Mouse (Mus musculus) T-helper 17 cell (primary cell): ENCODE measurements around the gene Tmub2.

ENCODE experiments used
- in situ Hi-C, 2 experiments: fragments of 300-600 bp; cut with MboI, MseI; formaldehyde crosslinking; loops; 1 replicate in 1 of 2; 2 replicates in 1 of 2; pipeline ENCODE4 v1.15.1; 2025; ENCODE audit warnings: high pct_unique_total_duplicates in 2 of 2

The Tmub2 gene

DNA sequence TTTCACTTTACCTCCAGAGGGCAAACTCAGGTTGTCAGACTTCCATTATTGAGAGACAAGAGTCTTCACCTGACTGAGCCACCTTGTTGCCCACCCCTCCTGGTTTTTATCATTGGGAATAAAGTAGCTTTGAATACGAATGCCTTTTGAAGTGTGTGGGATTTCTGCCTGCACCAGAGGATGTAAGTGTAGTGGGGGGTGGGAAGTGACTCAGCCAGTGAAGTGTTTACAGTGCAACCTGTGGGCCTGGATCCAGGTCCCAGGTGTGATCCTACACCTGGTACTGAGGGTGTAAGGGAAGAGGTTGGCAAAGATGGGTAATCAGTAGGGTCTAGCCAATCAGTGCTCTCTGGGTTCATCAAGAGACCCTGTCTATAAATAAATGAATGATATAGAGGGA is 38.8 kb downstream of the Tmub2 start:
- in situ Hi-C loops = no loop called here

DNA sequence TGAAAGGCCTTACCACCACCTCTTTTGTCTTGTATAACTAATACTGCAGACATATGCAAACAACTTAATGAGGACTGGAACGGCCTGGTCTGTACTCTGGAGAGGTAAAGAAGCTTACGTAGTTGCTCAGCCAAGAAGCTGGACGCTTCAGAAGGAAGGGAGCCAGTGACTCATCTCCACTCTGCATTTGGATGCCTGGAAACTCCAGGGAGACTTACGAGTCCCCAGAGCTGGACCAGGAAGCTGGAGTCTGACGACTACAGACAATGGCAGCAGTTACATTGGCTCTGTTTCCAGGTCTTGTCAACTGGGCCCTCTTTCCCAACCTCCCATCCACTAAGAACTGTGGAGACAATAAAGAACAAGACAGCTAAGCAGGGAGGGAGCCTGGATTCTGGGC is 42.5 kb downstream of the Tmub2 start:
- in situ Hi-C loops = no loop called here

DNA sequence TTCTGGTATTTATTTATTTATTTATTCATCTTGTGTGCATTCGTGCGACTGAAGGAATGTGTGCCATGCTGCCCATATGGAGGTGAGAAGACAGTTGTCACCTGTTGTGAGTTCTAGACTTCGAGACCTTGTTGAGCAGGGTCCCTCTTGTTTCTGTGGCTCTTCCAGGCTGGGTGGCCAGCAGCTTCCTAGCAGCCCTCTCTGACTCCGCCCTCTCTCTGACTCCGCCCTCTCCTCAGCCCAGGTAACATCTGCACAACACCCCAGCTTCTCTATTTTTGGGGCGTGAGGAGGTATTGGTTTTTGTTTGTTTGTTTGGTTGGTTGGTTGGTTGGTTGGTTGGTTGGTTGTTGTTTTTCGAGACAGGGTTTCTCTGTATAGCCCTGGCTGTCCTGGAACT is 43.1 kb downstream of the Tmub2 start:
- in situ Hi-C loops = no loop called here

DNA sequence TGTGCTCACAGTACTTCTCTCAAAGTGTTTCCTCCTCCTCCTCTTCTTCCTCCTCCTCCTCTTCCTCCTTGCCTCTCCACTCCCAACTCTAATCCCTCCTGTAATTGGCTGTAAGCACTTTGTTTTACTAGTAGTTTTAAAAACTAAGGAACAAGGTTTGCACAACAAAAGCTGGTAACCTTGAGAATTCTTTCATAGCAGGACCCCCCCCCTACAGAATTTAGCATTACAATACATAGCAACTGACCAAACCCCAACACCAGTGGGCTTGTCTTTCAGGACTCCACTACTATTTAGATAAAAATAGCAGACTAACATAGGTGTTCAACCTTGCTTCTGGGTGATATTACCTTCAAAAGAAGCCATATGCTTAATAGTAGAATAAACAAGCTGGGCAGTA is 44.8 kb downstream of the Tmub2 start:
- in situ Hi-C loops = no loop called here

DNA sequence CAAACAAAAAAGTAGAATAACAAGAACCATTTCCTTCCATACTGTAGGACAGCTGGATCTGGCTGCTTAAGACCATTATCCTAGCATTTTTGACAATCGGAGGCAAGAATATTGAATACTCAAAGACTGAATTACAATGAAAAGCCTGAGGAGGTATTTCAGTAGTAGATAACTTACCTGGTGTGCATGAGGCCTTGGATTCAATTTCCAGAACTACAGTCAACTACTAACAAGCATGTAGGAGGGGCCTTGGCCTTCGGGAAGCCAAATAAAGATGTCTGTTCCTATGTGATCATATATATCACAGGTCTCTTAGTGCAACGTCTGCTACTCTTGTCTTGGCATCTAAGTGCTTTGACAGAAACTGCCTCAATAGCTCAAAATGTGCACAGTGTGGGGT is 45.3 kb downstream of the Tmub2 start:
- in situ Hi-C loops = loop anchor here in 1 of 2 experiments (5.0 kb wide), 1 partner anchor 42 kb away; no protein-coding TSS in a partner anchor

DNA sequence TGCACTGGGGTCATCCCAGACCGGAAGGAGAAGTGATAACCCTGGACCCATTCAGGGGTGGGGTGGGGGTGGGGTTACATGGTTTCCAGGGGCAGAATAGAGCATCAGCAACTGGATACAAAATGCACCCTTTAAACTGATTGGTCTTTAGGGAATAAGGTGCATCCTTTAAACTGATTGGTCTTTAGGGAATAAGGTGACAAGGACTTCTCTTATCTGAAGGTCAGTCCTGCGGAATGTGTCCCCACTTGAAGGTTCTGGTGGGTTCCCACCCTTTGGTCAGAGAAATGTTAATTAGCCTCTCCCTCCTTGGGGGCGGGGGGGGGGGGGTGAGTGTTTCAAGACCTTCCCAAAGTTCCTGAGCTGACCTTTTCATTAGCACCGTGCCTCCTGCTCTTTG is 47.1 kb downstream of the Tmub2 start:
- in situ Hi-C loops = loop anchor here in 1 of 2 experiments (5.0 kb wide), 1 partner anchor 40 kb away; no protein-coding TSS in a partner anchor

DNA sequence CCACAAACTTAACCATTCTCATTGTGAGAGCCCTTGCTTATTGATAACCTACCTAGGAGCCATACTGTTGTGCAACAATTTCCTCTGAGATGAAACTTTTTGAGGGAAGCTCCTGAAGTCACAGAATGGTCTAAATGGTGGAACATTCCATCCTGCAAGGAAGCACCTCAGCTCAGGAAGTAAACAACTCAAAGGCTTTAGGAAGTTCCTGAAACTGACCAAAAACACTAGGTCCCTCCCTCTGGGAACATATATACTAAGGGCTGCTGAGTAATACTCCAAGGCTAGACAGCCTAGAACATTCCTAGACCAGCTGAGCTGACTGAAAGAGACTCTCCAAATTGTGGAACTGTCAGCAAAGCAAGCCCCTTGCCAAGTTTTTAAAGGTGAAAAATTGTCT is 48.3 kb downstream of the Tmub2 start:
- in situ Hi-C loops = loop anchor here in 1 of 2 experiments (5.0 kb wide), 1 partner anchor 39 kb away; no protein-coding TSS in a partner anchor

DNA sequence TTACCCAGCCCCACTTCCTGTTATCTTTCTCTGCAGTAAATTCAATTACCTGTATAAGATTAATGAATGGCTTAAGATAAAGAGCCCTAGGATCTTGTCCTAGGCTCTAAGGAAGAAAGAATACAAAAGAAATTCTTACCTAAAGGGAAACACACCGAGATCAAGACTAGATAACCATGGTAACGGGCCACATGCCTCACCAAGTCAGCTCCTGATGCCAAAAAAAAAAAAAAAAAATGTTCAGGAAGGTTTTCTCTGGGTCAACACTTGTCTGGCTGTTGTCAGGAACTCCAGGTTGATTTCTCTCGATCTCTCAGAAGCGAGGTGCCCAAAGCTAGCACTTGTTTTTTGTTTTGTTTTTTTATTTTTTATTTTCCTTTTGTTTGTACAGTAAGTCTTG is 49.3 kb downstream of the Tmub2 start:
- in situ Hi-C loops = loop anchor here in 1 of 2 experiments (5.0 kb wide), 1 partner anchor 38 kb away; no protein-coding TSS in a partner anchor

DNA sequence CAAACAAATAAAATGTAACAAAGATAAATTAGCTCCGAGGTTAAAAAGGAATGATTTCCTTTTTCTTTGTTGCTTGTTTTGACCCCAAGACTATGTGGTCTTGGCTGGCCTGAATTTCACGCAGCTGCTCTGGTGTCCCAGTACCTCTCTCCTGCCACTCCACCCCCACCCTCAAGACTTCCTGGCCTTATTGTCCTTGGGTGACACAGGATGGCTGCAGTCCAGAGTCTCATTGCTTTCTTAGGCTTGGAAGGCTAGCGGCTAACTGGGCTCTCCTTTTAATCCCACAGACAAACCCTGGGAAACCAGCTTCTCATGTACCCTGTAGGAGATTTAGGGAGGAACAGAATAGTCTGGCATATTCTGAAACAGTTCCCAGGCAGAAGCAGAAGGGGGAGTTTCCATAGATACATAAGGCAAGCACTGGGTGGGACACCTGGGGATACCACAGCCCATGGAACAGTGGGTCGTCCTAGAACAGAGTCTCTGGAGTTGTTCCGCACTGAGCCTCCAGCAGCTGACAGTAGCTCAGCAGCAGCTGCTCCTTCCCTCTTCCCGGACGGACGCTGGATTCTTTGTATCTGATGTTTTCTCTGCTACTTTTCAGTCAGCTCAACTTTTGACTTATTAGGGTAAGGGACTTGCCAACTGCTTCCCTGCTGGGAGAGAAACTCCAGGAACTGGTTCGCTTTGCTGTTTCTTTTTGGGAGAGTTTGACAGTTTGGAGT is 50.4 kb downstream of the Tmub2 start:
- in situ Hi-C loops = loop anchor here in 1 of 2 experiments (5.0 kb wide), 1 partner anchor 37 kb away; no protein-coding TSS in a partner anchor

DNA sequence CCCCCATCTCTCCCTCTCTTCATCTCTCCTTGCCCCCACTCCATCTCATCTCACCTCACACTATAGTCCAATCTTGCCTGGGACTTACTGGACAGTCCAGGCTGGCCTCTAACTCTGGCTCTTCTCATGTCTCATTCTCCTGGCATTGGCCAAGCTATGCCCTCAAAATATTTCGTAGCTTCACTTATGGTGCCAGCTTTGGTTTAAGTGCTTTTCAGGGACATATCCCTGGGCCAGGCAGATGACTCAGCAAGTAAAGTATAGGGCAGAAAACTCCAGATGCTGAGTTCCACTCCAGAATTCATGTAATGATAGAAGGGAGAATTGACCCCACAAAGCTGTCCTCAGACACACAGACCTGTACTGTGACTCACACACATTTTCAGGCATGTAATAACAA is 51.5 kb downstream of the Tmub2 start:
- in situ Hi-C loops = no loop called here

DNA sequence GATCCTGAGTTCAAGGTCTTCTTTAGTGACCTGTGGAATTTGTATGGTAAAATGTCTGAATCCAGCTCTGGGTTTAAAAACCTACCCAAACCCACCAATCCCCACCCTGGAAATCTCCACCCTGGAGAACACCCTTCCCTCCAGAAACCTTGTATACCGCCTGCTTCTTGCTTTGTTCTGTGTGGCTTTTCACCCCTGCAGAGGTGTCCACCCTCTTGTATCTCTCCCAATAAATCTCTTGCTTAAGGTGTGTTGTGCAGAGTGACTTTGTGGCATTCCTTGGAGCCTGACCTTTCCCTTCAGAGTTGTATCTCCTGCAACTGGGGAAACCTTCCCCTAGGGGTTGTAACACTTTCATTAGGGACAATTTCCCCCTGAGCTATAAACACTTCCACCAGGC is 53.2 kb downstream of the Tmub2 start:
- in situ Hi-C loops = no loop called here

DNA sequence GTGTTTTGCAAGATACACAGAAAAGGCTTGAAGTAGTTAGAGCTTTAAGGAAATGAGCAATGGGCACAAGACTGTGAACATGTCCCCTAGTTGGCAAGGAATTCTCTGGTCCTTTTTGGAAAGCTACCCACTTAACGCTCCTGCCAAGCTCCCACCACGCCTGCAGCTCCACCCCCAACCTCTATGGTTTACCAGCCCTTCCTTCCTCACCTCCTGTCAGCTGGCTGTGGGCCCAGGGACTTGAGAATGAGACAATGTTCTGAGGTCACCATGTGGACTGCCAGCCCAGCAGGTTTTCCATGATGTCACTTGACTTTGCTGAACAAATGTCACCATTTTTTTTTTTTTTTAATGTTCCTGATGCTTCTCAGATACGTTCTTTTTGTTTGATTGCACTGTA is 53.8 kb downstream of the Tmub2 start:
- in situ Hi-C loops = no loop called here
